Mouse (Mus musculus) limb, embryonic 10.5 days (tissue): ENCODE results near the gene Scn3b. TPM values are rescaled to one million over a fixed set of nuclear protein-coding genes. Genes with fewer than 3 reads are reported as not detected.

Source experiments
- DNase-seq: peaks from one replicate; pipeline ENCODE4 v3.0.0-alpha.2; 2017; ENCODE audit warnings: low spot score
- H3K27ac ChIP-seq: fragments of 300-500 bp; sonication (generic); 2 replicates; pipeline ENCODE4 v1.5.1; 2016; ENCODE audit warnings: mild to moderate bottlenecking
- H3K27me3 ChIP-seq: fragments of 300-500 bp; sonication (generic); 2 replicates; pipeline ENCODE4 v1.6.1; 2016; ENCODE audit warnings: low read depth, mild to moderate bottlenecking; ENCODE audit not compliant: poor library complexity, severe bottlenecking
- H3K36me3 ChIP-seq: fragments of 300-500 bp; sonication (generic); 2 replicates; pipeline ENCODE4 v1.6.1; 2016; ENCODE audit warnings: mild to moderate bottlenecking, moderate library complexity
- H3K4me1 ChIP-seq: fragments of 300-500 bp; sonication (generic); 2 replicates; pipeline ENCODE4 v1.6.1; 2016
- H3K4me3 ChIP-seq: fragments of 300-500 bp; sonication (generic); 2 replicates; pipeline ENCODE4 v1.5.1; 2016; ENCODE audit warnings: mild to moderate bottlenecking, moderate library complexity
- H3K9me3 ChIP-seq: fragments of 300-500 bp; sonication (generic); replicated peaks from 2 replicates; pipeline ENCODE4 v1.6.1; 2016; ENCODE audit warnings: mild to moderate bottlenecking
- WGBS: fragments of 180-500 bp; shearing (Covaris S2); methylation state at CpG from one replicate; pipeline ENCODE4 v1.1.7; 2016; 5-methylcytosine and 5-hydroxymethylcytosine counted together
- polyA plus RNA-seq: library from polyadenylated mRNA; unstranded; fragments of >200 nt; fragmentation: Nextera tagmentation; extraction: Ambion mirVana; gene quantifications from 2 replicates; pipeline ENCODE4 v1.2.1, GENCODE M21; 2016

The Scn3b gene
- polyA plus RNA-seq, 1 experiment from 2014 or later: 0.15 TPM

GRCm38 (mm10) chr9:40241951-40242888 lies 26.8 kb upstream of the Scn3b start:
- WGBS: 59% methylated on average over 13 of the region's 13 CpGs
- Histone ChIP-seq H3K4me3 (peak overlapping the region; percentile 53), H3K27ac (peak overlapping the region; percentile 56; the same call in 1 of the 2 replicates), H3K9me3 (no peaks in the 10 kb centered on the region), H3K4me1 (peaks cover 10% of the 10 kb centered on the region), H3K27me3 (peaks cover 26% of the 10 kb centered on the region), H3K36me3 (no peaks in the 10 kb centered on the region)
- peak; percentile 42 for DNase-seq

DNA sequence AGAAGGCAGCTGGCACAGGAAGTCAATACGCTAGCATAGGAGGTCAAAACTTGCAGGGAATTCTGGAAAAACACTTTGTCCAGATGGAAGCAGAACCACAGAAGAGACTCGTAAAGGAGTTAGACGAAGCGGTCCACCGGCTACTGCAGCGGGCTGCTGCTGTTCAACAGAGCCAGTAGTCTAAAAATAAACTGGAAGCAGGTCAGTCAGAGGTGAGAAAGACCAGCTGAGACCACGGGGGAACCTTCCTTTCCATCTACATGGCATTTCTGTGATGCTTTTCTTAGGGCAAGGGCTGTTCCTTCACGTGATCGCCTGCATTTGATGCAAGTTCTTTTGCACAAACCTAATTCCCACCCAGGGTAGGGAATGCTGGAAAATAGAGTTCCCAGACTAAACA lies 23.6 kb upstream of the Scn3b start:
- whole genome bisulfite sequencing: 79% methylated on average over 9 of the region's 9 CpGs
- Histone ChIP-seq H3K27ac (no peak overlapping the region), H3K4me3 (no peak overlapping the region), H3K4me1 (peaks cover 10% of the 10 kb centered on the region), H3K36me3 (no peaks in the 10 kb centered on the region), H3K9me3 (no peaks in the 10 kb centered on the region), H3K27me3 (peaks cover 11% of the 10 kb centered on the region)
- DNase-seq: no peak

- Histone ChIP-seq H3K4me1 (peaks cover 8% of the 10 kb centered on the region), H3K27ac (no peak overlapping the region), H3K36me3 (no peaks in the 10 kb centered on the region), H3K27me3 (peaks cover 4% of the 10 kb centered on the region), H3K9me3 (no peaks in the 10 kb centered on the region), H3K4me3 (no peak overlapping the region)
- WGBS: 88% methylated on average over 7 of the region's 7 CpGs
- DNase-seq: no peak
These were observed 22.9 kb upstream of the Scn3b start for GRCm38 (mm10) chr9:40245974-40246665.

- no peak for DNase-seq
- 90% methylated on average over 6 of the region's 6 CpGs for WGBS
- Histone ChIP-seq H3K27me3 (no peaks in the 10 kb centered on the region), H3K4me3 (no peak overlapping the region), H3K4me1 (0 out of 2 replicates have a peak, but pooled peaks cover 4% of the 10 kb centered on the region), H3K36me3 (no peaks in the 10 kb centered on the region), H3K9me3 (no peaks in the 10 kb centered on the region), H3K27ac (no peak overlapping the region)
These were observed 22.3 kb upstream of the Scn3b start for GRCm38 (mm10) chr9:40246702-40247101.

DNA sequence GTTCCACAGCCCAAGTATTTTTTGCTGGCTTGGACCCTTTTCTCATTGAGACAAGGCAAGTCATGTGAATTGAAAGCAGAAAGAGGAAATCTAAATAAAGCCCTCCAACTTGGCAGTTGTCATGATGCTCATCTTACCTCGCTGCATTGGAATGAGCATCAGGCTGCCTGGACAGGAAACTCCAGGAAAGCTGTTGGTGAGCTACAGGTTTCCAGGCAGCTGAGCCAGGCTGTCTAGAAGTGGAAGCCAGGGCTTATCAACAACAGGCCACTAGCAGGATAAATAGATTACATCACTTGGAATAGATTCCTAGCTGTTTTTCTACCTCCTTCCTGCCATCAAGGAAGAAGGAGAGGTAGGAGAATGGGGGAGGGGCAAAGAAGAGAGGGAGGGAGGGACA lies 19.9 kb upstream of the Scn3b start:
- DNase-seq: no peak
- no peaks in the 10 kb centered on the region for H3K4me1 ChIP-seq
- 69% methylated on average over 1 of the region's 1 CpGs for WGBS

GRCm38 (mm10) chr9:40252459-40252858 lies 16.6 kb upstream of the Scn3b start:
- H3K36me3 ChIP-seq: no peaks in the 10 kb centered on the region
- WGBS: 75% methylated on average over 3 of the region's 3 CpGs

More for the DNA sequence above, 19.9 kb upstream of the Scn3b start:
- Histone ChIP-seq H3K27me3 (no peaks in the 10 kb centered on the region), H3K4me3 (no peak overlapping the region), H3K27ac (no peak overlapping the region), H3K36me3 (no peaks in the 10 kb centered on the region), H3K9me3 (no peaks in the 10 kb centered on the region)

GRCm38 (mm10) chr9:40263874-40264273 lies 5.1 kb upstream of the Scn3b start:
- H3K27ac ChIP-seq: no peak overlapping the region
- 72% methylated on average over 6 of the region's 6 CpGs for WGBS
- peaks cover 13% of the 10 kb centered on the region for H3K27me3 ChIP-seq
- no peak overlapping the region for H3K4me3 ChIP-seq
- peaks cover 6% of the 10 kb centered on the region for H3K4me1 ChIP-seq
- no peaks in the 10 kb centered on the region for H3K9me3 ChIP-seq
- H3K36me3 ChIP-seq: no peaks in the 10 kb centered on the region
- DNase-seq: no peak

More at GRCm38 (mm10) chr9:40252459-40252858, 16.6 kb upstream of the Scn3b start:
- Histone ChIP-seq H3K4me3 (no peak overlapping the region), H3K27ac (no peak overlapping the region), H3K4me1 (no peaks in the 10 kb centered on the region), H3K9me3 (no peaks in the 10 kb centered on the region), H3K27me3 (no peaks in the 10 kb centered on the region)
- no peak for DNase-seq

- Histone ChIP-seq H3K27ac (no peak overlapping the region), H3K4me1 (peaks cover 14% of the 10 kb centered on the region), H3K27me3 (peaks cover 29% of the 10 kb centered on the region), H3K4me3 (peak overlapping the region; percentile 15; the same call in 1 of the 2 replicates), H3K36me3 (no peaks in the 10 kb centered on the region), H3K9me3 (no peaks in the 10 kb centered on the region)
- WGBS: 21% methylated on average over 21 of the region's 21 CpGs
- DNase-seq: peak; percentile 31
These were observed 823 bp upstream of the Scn3b start for GRCm38 (mm10) chr9:40268040-40268747.

GRCm38 (mm10) chr9:40268748-40269102 lies 292 bp upstream of the Scn3b start:
- Histone ChIP-seq H3K27ac (no peak overlapping the region), H3K36me3 (no peaks in the 10 kb centered on the region), H3K9me3 (no peaks in the 10 kb centered on the region), H3K4me3 (peak overlapping the region; percentile 44), H3K4me1 (peaks cover 14% of the 10 kb centered on the region), H3K27me3 (peaks cover 29% of the 10 kb centered on the region)
- 13% methylated on average over 4 of the region's 4 CpGs for WGBS
- DNase-seq: no peak

DNA sequence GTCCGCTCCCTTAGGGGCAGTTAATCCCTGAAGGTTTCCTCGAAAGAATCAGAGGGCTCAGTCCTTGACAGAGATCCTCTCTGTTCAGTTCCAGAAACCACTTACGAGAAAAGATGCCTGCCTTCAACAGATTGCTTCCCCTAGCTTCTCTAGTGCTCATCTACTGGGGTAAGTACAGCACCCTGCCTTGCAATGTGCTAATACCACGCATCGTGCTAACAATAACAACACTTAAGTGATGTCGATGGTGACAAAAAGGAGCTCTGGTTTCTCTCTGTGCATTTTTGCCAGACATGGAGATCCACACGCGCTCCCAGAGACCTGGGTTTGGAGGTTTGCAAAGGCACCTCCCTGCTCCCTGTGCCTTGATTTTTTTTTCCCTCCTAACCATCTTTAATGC lies 863 bp downstream of the Scn3b start:
- Histone ChIP-seq H3K9me3 (no peaks in the 10 kb centered on the region), H3K36me3 (no peaks in the 10 kb centered on the region), H3K27ac (no peak overlapping the region), H3K27me3 (peaks cover 29% of the 10 kb centered on the region), H3K4me3 (no peak overlapping the region), H3K4me1 (peaks cover 14% of the 10 kb centered on the region)
- no peak for DNase-seq
- WGBS: 28% methylated on average over 8 of the region's 8 CpGs

DNA sequence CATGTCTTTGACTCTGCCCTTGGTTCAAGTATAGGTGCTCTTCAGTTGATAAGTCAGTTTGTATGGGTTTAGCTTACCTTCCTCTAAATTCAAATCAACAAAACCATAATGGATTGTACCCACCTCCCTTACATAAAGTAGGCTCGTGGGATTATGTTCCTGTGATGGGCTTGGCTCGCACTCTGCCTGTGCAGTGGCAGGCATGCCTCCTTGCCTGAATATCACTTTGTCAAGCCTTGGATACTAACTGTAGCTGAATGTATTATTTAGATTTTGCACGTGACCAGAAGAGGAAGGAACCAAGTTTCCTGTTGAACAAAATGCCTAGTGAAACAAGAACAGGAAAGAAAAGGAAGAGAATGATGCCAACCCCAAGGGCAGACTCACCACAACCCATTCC lies 2.1 kb downstream of the Scn3b start:
- H3K36me3 ChIP-seq: no peaks in the 10 kb centered on the region
- 89% methylated on average over 3 of the region's 3 CpGs for WGBS
- H3K27me3 ChIP-seq: peaks cover 29% of the 10 kb centered on the region
- H3K9me3 ChIP-seq: no peaks in the 10 kb centered on the region
- no peak overlapping the region for H3K4me3 ChIP-seq
- DNase-seq: no peak
- H3K27ac ChIP-seq: no peak overlapping the region
- H3K4me1 ChIP-seq: peaks cover 14% of the 10 kb centered on the region

DNA sequence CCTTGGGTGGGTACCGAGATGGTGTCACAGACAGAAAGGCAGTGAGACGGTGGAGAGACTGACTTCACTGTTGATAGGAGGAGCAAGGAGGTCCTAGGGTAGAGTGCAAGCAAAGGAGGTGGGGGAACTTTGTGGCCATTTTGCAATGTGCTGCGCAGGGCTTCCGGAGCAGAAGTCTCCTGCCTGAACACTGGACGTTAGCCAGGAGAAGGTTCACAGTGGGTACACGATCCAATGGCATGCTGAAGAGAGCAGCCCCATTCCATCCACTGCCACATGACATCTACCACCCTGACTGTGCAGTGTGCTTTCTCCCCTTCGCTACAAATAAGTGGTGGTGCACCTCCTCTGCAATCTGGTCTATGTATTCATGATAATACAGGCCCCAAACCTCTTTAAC lies 3.8 kb downstream of the Scn3b start:
- WGBS: 92% methylated on average over 7 of the region's 7 CpGs
- peaks cover 26% of the 10 kb centered on the region for H3K27me3 ChIP-seq
- H3K4me3 ChIP-seq: no peak overlapping the region
- H3K9me3 ChIP-seq: no peaks in the 10 kb centered on the region
- H3K27ac ChIP-seq: no peak overlapping the region
- no peaks in the 10 kb centered on the region for H3K36me3 ChIP-seq
- no peak for DNase-seq
- peaks cover 14% of the 10 kb centered on the region for H3K4me1 ChIP-seq
